Mouse (Mus musculus): Measurements from ENCODE around the gene 3100002H09Rik.

Gene 3100002H09Rik

GRCm38 (mm10) chr4:124610703-124611102, at the start of gene 3100002H09Rik:
Gene 3100002H09Rik, minus strand, starts transcription at chr4:124610803.
- in situ Hi-C loops (cut with MboI, MseI): no loop called here

- in situ Hi-C loops (cut with MboI, MseI): no loop called here
Measured at GRCm38 (mm10) chr4:124659251-124660217, 48.9 kb upstream of the 3100002H09Rik start.

GRCm38 (mm10) chr4:124658412-124658851, 47.8 kb upstream of the 3100002H09Rik start:
- in situ Hi-C loops (cut with MboI, MseI): no loop called here

GRCm38 (mm10) chr4:124657781-124658180, 47.2 kb upstream of the 3100002H09Rik start:
- in situ Hi-C loops (cut with MboI, MseI): no loop called here

GRCm38 (mm10) chr4:124656854-124657650, 46.4 kb upstream of the 3100002H09Rik start:
- in situ Hi-C loops (cut with MboI, MseI): no loop called here

- in situ Hi-C loops (cut with MboI, MseI): no loop called here
Measured at GRCm38 (mm10) chr4:124656518-124656853, 45.9 kb upstream of the 3100002H09Rik start, which contains the start of gene Pou3f1. Gene Pou3f1, plus strand, starts transcription at chr4:124656807.

- in situ Hi-C loops (cut with MboI, MseI): no loop called here
Measured at GRCm38 (mm10) chr4:124652886-124653285, 42.3 kb upstream of the 3100002H09Rik start.

GRCm38 (mm10) chr4:124647909-124648308, 37.3 kb upstream of the 3100002H09Rik start:
- in situ Hi-C loops (cut with MboI, MseI): loop anchor here (10.0 kb wide), 2 partner anchors 413 to 693 kb away; no protein-coding TSS in a partner anchor

- in situ Hi-C loops (cut with MboI, MseI): loop anchor here (10.0 kb wide), 2 partner anchors 412 to 692 kb away; no protein-coding TSS in a partner anchor
Measured at GRCm38 (mm10) chr4:124646591-124646990, 36.0 kb upstream of the 3100002H09Rik start.

GRCm38 (mm10) chr4:124644974-124645433, 34.4 kb upstream of the 3100002H09Rik start:
- in situ Hi-C loops (cut with MboI, MseI): loop anchor here (10.0 kb wide), 2 partner anchors 410 to 690 kb away; no protein-coding TSS in a partner anchor

GRCm38 (mm10) chr4:124643859-124644258, 33.3 kb upstream of the 3100002H09Rik start:
- in situ Hi-C loops (cut with MboI, MseI): loop anchor here (10.0 kb wide), 2 partner anchors 409 to 689 kb away; no protein-coding TSS in a partner anchor

- in situ Hi-C loops (cut with MboI, MseI): loop anchor here (10.0 kb wide), 2 partner anchors 405 to 685 kb away; no protein-coding TSS in a partner anchor
Measured at GRCm38 (mm10) chr4:124639715-124640114, 29.1 kb upstream of the 3100002H09Rik start.

GRCm38 (mm10) chr4:124633281-124633680, 22.7 kb upstream of the 3100002H09Rik start:
- in situ Hi-C loops (cut with MboI, MseI): no loop called here

GRCm38 (mm10) chr4:124632856-124633255, 22.3 kb upstream of the 3100002H09Rik start:
- in situ Hi-C loops (cut with MboI, MseI): no loop called here

- in situ Hi-C loops (cut with MboI, MseI): no loop called here
Measured at GRCm38 (mm10) chr4:124631456-124631855, 20.9 kb upstream of the 3100002H09Rik start.

GRCm38 (mm10) chr4:124626836-124627235, 16.2 kb upstream of the 3100002H09Rik start:
- in situ Hi-C loops (cut with MboI, MseI): no loop called here

- in situ Hi-C loops (cut with MboI, MseI): no loop called here
Measured at GRCm38 (mm10) chr4:124624111-124624581, 13.5 kb upstream of the 3100002H09Rik start.

- in situ Hi-C loops (cut with MboI, MseI): no loop called here
Measured at GRCm38 (mm10) chr4:124622566-124622965, 12.0 kb upstream of the 3100002H09Rik start.

GRCm38 (mm10) chr4:124621406-124621805, 10.8 kb upstream of the 3100002H09Rik start:
- in situ Hi-C loops (cut with MboI, MseI): no loop called here

GRCm38 (mm10) chr4:124618599-124618998, 8.0 kb upstream of the 3100002H09Rik start:
- in situ Hi-C loops (cut with MboI, MseI): no loop called here

- in situ Hi-C loops (cut with MboI, MseI): no loop called here
Measured at GRCm38 (mm10) chr4:124616636-124617035, 6.0 kb upstream of the 3100002H09Rik start.

Measured in regulatory T cell (primary cell).